In genomic region chr7:49258088-49258487, GRCm38 (mm10) we compare ENCODE assay signal across 14 mouse cellular contexts.
DNase-seq lines count a peak whose midpoint lies in the region; ATAC-seq and TF ChIP-seq lines count a peak whose summit lies in the region.
"Had no signal": no experiment of that assay in that cellular context is flagged by ENCODE, and none has a peak within 500 bp of the region (broad histone marks: within the 10 kb centered on the region; RNA-seq: fewer than 3 reads in every experiment).

No protein-coding gene starts in this region.

- WGBS in heart, embryonic 15.5 days, result 48% methylated on average over 6 of the region's 6 CpGs
- WGBS in forebrain, embryonic 12.5 days, result 88% methylated on average over 6 of the region's 6 CpGs

- no peak for TF ChIP-seq CTCF in layer of hippocampus, adult 2 months (conservative IDR thresholded peaks at IDR 0.05)

- H3K36me3 ChIP-seq in heart, embryonic 15.5 days, result no peaks in the 10 kb centered on the region
- H3K36me3 ChIP-seq in forebrain, embryonic 12.5 days (replicated peaks), result no peaks in the 10 kb centered on the region
- H3K36me3 ChIP-seq: hindbrain, embryonic 13.5 days; neural tube, embryonic 12.5 days had no signal

- H3K4me1 ChIP-seq in heart, embryonic 15.5 days (replicated peaks), result peaks cover 54% of the 10 kb centered on the region
- H3K4me1 ChIP-seq in forebrain, embryonic 12.5 days, result peaks cover 13% of the 10 kb centered on the region; the same call in 1 of the 2 replicates

- no peaks in the 10 kb centered on the region for H3K27me3 ChIP-seq in heart, embryonic 15.5 days
- H3K27me3 ChIP-seq in forebrain, embryonic 12.5 days, result peaks cover 4% of the 10 kb centered on the region; the same call in 1 of the 2 replicates
- H3K27me3 ChIP-seq: hindbrain, embryonic 13.5 days; neural tube, embryonic 12.5 days had no signal

- H3K4me3 ChIP-seq in layer of hippocampus, adult 2 months, result no peak overlapping the region
- no peak overlapping the region for H3K4me3 ChIP-seq in heart, embryonic 15.5 days
- H3K4me3 ChIP-seq in forebrain, embryonic 12.5 days (replicated peaks), result no peak overlapping the region
- H3K4me3 ChIP-seq: hindbrain, embryonic 13.5 days; neural tube, embryonic 12.5 days had no signal

- DNase-seq in cerebellum, adult 11-12 months, result peak; percentile 34
- DNase-seq in layer of hippocampus, adult 2 months (ENCODE audit: low spot score in 2 of 2), result peak in 1 of 2 experiments; percentile 62
- DNase-seq in layer of hippocampus, postnatal 14 days (ENCODE audit: low spot score in 2 of 2), result no peak
- peak; percentile 73 for DNase-seq in Muller cell, postnatal 12 days (ENCODE audit: inconsistent ontology term)
- no peak for DNase-seq in urinary bladder, adult 2 months (ENCODE audit: low spot score)
- DNase-seq: forebrain, postnatal 0 days; spleen, adult 18-20 months; thymus, adult 2 months had no signal

- H3K27ac ChIP-seq in layer of hippocampus, adult 2 months, result peak overlapping the region; percentile 89
- peak overlapping the region; percentile 77 for H3K27ac ChIP-seq in heart, embryonic 15.5 days
- H3K27ac ChIP-seq in forebrain, embryonic 12.5 days, result no peak overlapping the region

- no peak for ATAC-seq in cerebellum, adult (ENCODE audit: insufficient number of reproducible peaks, low FRiP score, low TSS enrichment)
- 0 out of 2 replicates have a peak, but pooled peaks have one; percentile 15 for ATAC-seq in heart, embryonic 15.5 days (replicated peaks; ENCODE audit: insufficient number of reproducible peaks, insufficient read depth, low FRiP score, low read depth)
- ATAC-seq in forebrain, embryonic 12.5 days (ENCODE audit: low FRiP score), result no peak
- ATAC-seq: forebrain, postnatal 0 days had no signal

- H3K9ac ChIP-seq in heart, embryonic 15.5 days, result no peak overlapping the region
- no peak overlapping the region for H3K9ac ChIP-seq in forebrain, embryonic 12.5 days
- H3K9ac ChIP-seq: forebrain, postnatal 0 days; hindbrain, embryonic 13.5 days; neural tube, embryonic 12.5 days had no signal

- H3K4me2 ChIP-seq in heart, embryonic 15.5 days, result no peak overlapping the region
- H3K4me2 ChIP-seq in forebrain, embryonic 12.5 days, result no peak overlapping the region
- H3K4me2 ChIP-seq: hindbrain, embryonic 13.5 days; liver, embryonic 11.5 days; neural tube, embryonic 12.5 days had no signal

- H3K9me3 ChIP-seq in heart, embryonic 15.5 days (replicated peaks), result no peaks in the 10 kb centered on the region
- no peaks in the 10 kb centered on the region for H3K9me3 ChIP-seq in forebrain, embryonic 12.5 days
- H3K9me3 ChIP-seq: hindbrain, embryonic 13.5 days; neural tube, embryonic 12.5 days had no signal

Comparison
In these comparisons a context has a peak if more than half of its experiments do, and no peak if none do; other contexts are left out.
1. DNase-seq: peak in cerebellum, adult 11-12 months (single experiment) and Muller cell, postnatal 12 days (single experiment); none in layer of hippocampus, postnatal 14 days (0 of 2) and urinary bladder, adult 2 months (single experiment).